Mouse (Mus musculus): ENCODE results near the gene Arhgap5.
"Not testable (repeated sequence)": the region's sequence is repeated elsewhere in the genome, so short reads cannot be mapped to it uniquely, and the experiment has no call there.

Gene Arhgap5

GRCm38 (mm10) chr12:52541294-52541693 is 37.5 kb downstream of the Arhgap5 start:
- DNase-seq (ENCODE audit: low spot score) = no peak

GRCm38 (mm10) chr12:52544532-52544931 is 40.8 kb downstream of the Arhgap5 start:
- DNase-seq (ENCODE audit: low spot score) = no peak

GRCm38 (mm10) chr12:52552085-52552484 is 48.3 kb downstream of the Arhgap5 start:
- no peak for DNase-seq (ENCODE audit: low spot score)

- no peak for DNase-seq (ENCODE audit: low spot score)
Observed at GRCm38 (mm10) chr12:52555188-52555876, 51.6 kb downstream of the Arhgap5 start.

GRCm38 (mm10) chr12:52565654-52566053 is 61.9 kb downstream of the Arhgap5 start:
- DNase-seq (ENCODE audit: low spot score) = no peak

GRCm38 (mm10) chr12:52573371-52573770 is 69.6 kb downstream of the Arhgap5 start:
- DNase-seq (ENCODE audit: low spot score) = no peak

GRCm38 (mm10) chr12:52586466-52586865 is 82.7 kb downstream of the Arhgap5 start:
- not testable (repeated sequence) for DNase-seq (ENCODE audit: low spot score)

GRCm38 (mm10) chr12:52587473-52588010 is 83.8 kb downstream of the Arhgap5 start:
- DNase-seq (ENCODE audit: low spot score) = peak; percentile 14

- DNase-seq (ENCODE audit: low spot score) = no peak
Observed at GRCm38 (mm10) chr12:52595389-52596185, 91.8 kb downstream of the Arhgap5 start.

GRCm38 (mm10) chr12:52602471-52602870 is 98.7 kb downstream of the Arhgap5 start:
- DNase-seq (ENCODE audit: low spot score) = no peak

- peak; percentile 92 for DNase-seq (ENCODE audit: low spot score)
Observed at GRCm38 (mm10) chr12:52602883-52603694, 99.3 kb downstream of the Arhgap5 start.

- DNase-seq (ENCODE audit: low spot score) = peak; percentile 84
Observed at GRCm38 (mm10) chr12:52603695-52604255, 100.0 kb downstream of the Arhgap5 start.

- peak; percentile 94 for DNase-seq (ENCODE audit: low spot score)
Observed at GRCm38 (mm10) chr12:52604256-52604991, 100.7 kb downstream of the Arhgap5 start.

- DNase-seq (ENCODE audit: low spot score) = peak; percentile 43
Observed at GRCm38 (mm10) chr12:52604992-52605652, 101.3 kb downstream of the Arhgap5 start.

GRCm38 (mm10) chr12:52607411-52607810 is 103.6 kb downstream of the Arhgap5 start:
- DNase-seq (ENCODE audit: low spot score) = no peak

GRCm38 (mm10) chr12:52615703-52616102 is 111.9 kb downstream of the Arhgap5 start:
- DNase-seq (ENCODE audit: low spot score) = no peak

GRCm38 (mm10) chr12:52618418-52619040 is 114.8 kb downstream of the Arhgap5 start:
- no peak for DNase-seq (ENCODE audit: low spot score)

- DNase-seq (ENCODE audit: low spot score) = no peak
Observed at GRCm38 (mm10) chr12:52619644-52620043, 115.9 kb downstream of the Arhgap5 start.
